Mouse (Mus musculus): Measurements from ENCODE around the gene Abcb9. TPM values are rescaled to one million over a fixed set of nuclear protein-coding genes. Genes with fewer than 3 reads are reported as not detected.

Gene Abcb9
- polyA plus RNA-seq, 1 experiment from 2014 or later, result 1.7 TPM

DNA sequence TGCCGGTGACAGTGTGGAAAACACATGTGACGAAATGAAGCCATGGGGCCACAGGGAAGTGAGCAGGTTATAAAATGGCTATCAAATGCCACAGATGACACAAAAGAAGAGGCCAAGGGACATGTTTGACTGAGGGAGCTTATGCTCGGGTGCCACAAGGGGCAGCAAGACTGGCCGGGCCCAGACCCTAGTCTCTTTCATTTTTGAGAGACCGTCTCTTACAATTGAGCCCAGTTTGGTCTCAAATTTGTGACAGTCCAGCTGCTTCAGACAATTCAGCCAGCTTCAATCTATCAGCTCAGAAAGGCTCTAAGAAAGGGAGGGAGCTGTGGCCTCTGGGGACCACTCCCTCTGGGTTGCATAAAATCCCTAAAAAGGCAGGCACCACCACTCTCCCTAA, 69.0 kb downstream of the Abcb9 start:
- no peak for ATAC-seq (replicated peaks; ENCODE audit: insufficient number of reproducible peaks, insufficient read depth, low FRiP score, low read depth)
- Histone ChIP-seq H3K9ac (peak overlapping the region; percentile 8; the same call in 1 of the 2 replicates), H3K4me1 (replicated peaks) (peaks cover 84% of the 10 kb centered on the region), H3K4me2 (peak overlapping the region; percentile 36), H3K4me3 (no peak overlapping the region), H3K27me3 (no peaks in the 10 kb centered on the region), H3K9me3 (replicated peaks) (no peaks in the 10 kb centered on the region), H3K27ac (peak overlapping the region; percentile 97), H3K36me3 (0 out of 2 replicates have a peak, but pooled peaks cover 3% of the 10 kb centered on the region)
- 67% methylated on average over 5 of the region's 5 CpGs for WGBS

- Histone ChIP-seq H3K9ac (peak overlapping the region; percentile 32), H3K4me1 (replicated peaks) (peaks cover 89% of the 10 kb centered on the region)
- no peak for ATAC-seq (replicated peaks; ENCODE audit: insufficient number of reproducible peaks, insufficient read depth, low FRiP score, low read depth)
Measured at GRCm38 (mm10) chr5:124025587-124026441, 69.8 kb downstream of the Abcb9 start.

GRCm38 (mm10) chr5:124025146-124025545, 70.5 kb downstream of the Abcb9 start:
- H3K4me2 ChIP-seq, result peak overlapping the region; percentile 36; the same call in 1 of the 2 replicates
- no peaks in the 10 kb centered on the region for H3K27me3 ChIP-seq
- H3K27ac ChIP-seq, result peak overlapping the region; percentile 97

More at GRCm38 (mm10) chr5:124025587-124026441, 69.8 kb downstream of the Abcb9 start:
- Histone ChIP-seq H3K4me3 (no peak overlapping the region), H3K36me3 (0 out of 2 replicates have a peak, but pooled peaks cover 11% of the 10 kb centered on the region), H3K27ac (peak overlapping the region; percentile 97), H3K4me2 (peak overlapping the region; percentile 36), H3K9me3 (replicated peaks) (no peaks in the 10 kb centered on the region), H3K27me3 (no peaks in the 10 kb centered on the region)
- 45% methylated on average over 15 of the region's 15 CpGs for WGBS

GRCm38 (mm10) chr5:124024677-124025076, 70.9 kb downstream of the Abcb9 start:
- ATAC-seq (replicated peaks; ENCODE audit: insufficient number of reproducible peaks, insufficient read depth, low FRiP score, low read depth), result no peak
- H3K9me3 ChIP-seq (replicated peaks), result no peaks in the 10 kb centered on the region
- H3K9ac ChIP-seq, result peak overlapping the region; percentile 6; the same call in 1 of the 2 replicates
- WGBS, result 74% methylated on average over 6 of the region's 6 CpGs
- H3K4me1 ChIP-seq (replicated peaks), result peaks cover 89% of the 10 kb centered on the region
- H3K4me2 ChIP-seq, result no peak overlapping the region
- H3K27me3 ChIP-seq, result no peaks in the 10 kb centered on the region
- H3K4me3 ChIP-seq, result no peak overlapping the region
- H3K27ac ChIP-seq, result peak overlapping the region; percentile 97
- 0 out of 2 replicates have a peak, but pooled peaks cover 11% of the 10 kb centered on the region for H3K36me3 ChIP-seq

More at GRCm38 (mm10) chr5:124025146-124025545, 70.5 kb downstream of the Abcb9 start:
- Histone ChIP-seq H3K4me3 (no peak overlapping the region), H3K36me3 (0 out of 2 replicates have a peak, but pooled peaks cover 11% of the 10 kb centered on the region), H3K4me1 (replicated peaks) (peaks cover 89% of the 10 kb centered on the region), H3K9ac (peak overlapping the region; percentile 6; the same call in 1 of the 2 replicates), H3K9me3 (replicated peaks) (no peaks in the 10 kb centered on the region)
- WGBS, result 65% methylated on average over 9 of the region's 9 CpGs
- ATAC-seq (replicated peaks; ENCODE audit: insufficient number of reproducible peaks, insufficient read depth, low FRiP score, low read depth), result no peak

DNA sequence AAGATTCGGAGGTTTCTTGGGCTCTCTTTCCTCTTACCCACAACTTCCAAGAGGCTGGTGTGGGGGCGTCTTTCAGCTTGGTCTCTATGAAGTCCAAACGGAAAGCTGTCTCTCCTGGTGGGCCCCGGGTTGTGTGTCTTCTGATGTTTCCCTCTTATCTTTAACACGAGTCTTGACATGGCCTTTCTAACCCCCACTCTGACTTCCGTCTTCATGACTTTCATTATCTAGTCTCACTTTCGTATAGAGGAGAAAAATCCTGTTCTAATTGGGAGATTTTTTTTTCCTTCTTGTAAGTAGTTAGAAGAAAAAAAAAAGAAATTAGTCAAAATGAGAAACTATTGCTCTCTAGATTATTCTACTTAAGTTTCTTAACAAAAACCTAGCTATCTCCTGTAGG, 73.2 kb downstream of the Abcb9 start:
- 0 out of 2 replicates have a peak overlapping the region, but pooled peaks have one; percentile 28 for H3K27ac ChIP-seq
- no peak overlapping the region for H3K4me3 ChIP-seq
- 0 out of 2 replicates have a peak, but pooled peaks cover 11% of the 10 kb centered on the region for H3K36me3 ChIP-seq
- H3K9ac ChIP-seq, result no peak overlapping the region
- peaks cover 90% of the 10 kb centered on the region for H3K4me1 ChIP-seq (replicated peaks)
- no peak for ATAC-seq (replicated peaks; ENCODE audit: insufficient number of reproducible peaks, insufficient read depth, low FRiP score, low read depth)
- H3K27me3 ChIP-seq, result no peaks in the 10 kb centered on the region
- H3K4me2 ChIP-seq, result no peak overlapping the region
- WGBS, result 34% methylated on average over 7 of the region's 7 CpGs
- H3K9me3 ChIP-seq (replicated peaks), result no peaks in the 10 kb centered on the region

GRCm38 (mm10) chr5:124021701-124022100, 73.9 kb downstream of the Abcb9 start:
- H3K27me3 ChIP-seq, result no peaks in the 10 kb centered on the region
- H3K4me1 ChIP-seq (replicated peaks), result peaks cover 91% of the 10 kb centered on the region
- 0 out of 2 replicates have a peak overlapping the region, but pooled peaks have one; percentile 28 for H3K27ac ChIP-seq
- no peak overlapping the region for H3K4me2 ChIP-seq
- no peak overlapping the region for H3K9ac ChIP-seq
- 86% methylated on average over 11 of the region's 11 CpGs for WGBS
- no peak overlapping the region for H3K4me3 ChIP-seq
- 0 out of 2 replicates have a peak, but pooled peaks cover 11% of the 10 kb centered on the region for H3K36me3 ChIP-seq
- no peaks in the 10 kb centered on the region for H3K9me3 ChIP-seq (replicated peaks)
- ATAC-seq (replicated peaks; ENCODE audit: insufficient number of reproducible peaks, insufficient read depth, low FRiP score, low read depth), result no peak

DNA sequence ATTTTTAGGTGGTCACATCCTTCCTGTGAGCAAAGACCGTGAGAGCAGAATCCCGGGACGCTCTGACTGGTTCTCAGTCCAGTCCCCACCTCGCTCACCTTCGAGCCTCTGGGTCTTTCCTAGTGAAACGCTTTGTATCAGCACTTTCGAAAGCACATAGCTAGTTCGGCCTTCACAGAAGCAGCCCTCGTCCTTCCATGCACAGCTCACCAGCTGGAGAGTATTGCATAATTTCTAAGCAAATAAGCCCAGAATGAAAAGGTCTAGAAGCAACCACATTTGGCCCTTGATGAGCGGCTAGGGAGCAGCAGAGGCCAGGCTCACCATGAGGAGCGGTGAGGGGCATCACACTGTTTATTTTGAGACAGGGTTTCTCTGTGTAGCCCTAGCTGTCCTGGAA, 74.5 kb downstream of the Abcb9 start:
- no peak overlapping the region for H3K27ac ChIP-seq
- no peaks in the 10 kb centered on the region for H3K9me3 ChIP-seq (replicated peaks)
- H3K4me3 ChIP-seq, result no peak overlapping the region
- WGBS, result 84% methylated on average over 11 of the region's 11 CpGs
- H3K4me2 ChIP-seq, result no peak overlapping the region
- H3K9ac ChIP-seq, result no peak overlapping the region
- no peaks in the 10 kb centered on the region for H3K27me3 ChIP-seq
- 0 out of 2 replicates have a peak, but pooled peaks cover 11% of the 10 kb centered on the region for H3K36me3 ChIP-seq
- no peak for ATAC-seq (replicated peaks; ENCODE audit: insufficient number of reproducible peaks, insufficient read depth, low FRiP score, low read depth)
- H3K4me1 ChIP-seq (replicated peaks), result peaks cover 91% of the 10 kb centered on the region

- H3K4me2 ChIP-seq, result peak overlapping the region; percentile 29; the same call in 1 of the 2 replicates
- no peaks in the 10 kb centered on the region for H3K9me3 ChIP-seq (replicated peaks)
- 0 out of 2 replicates have a peak, but pooled peaks cover 11% of the 10 kb centered on the region for H3K36me3 ChIP-seq
- H3K27me3 ChIP-seq, result no peaks in the 10 kb centered on the region
- no peak overlapping the region for H3K9ac ChIP-seq
- ATAC-seq (replicated peaks; ENCODE audit: insufficient number of reproducible peaks, insufficient read depth, low FRiP score, low read depth), result peak; percentile 33
- 39% methylated on average over 12 of the region's 12 CpGs for WGBS
- H3K4me1 ChIP-seq (replicated peaks), result peaks cover 90% of the 10 kb centered on the region
- H3K4me3 ChIP-seq, result no peak overlapping the region
- peak overlapping the region; percentile 61 for H3K27ac ChIP-seq
Measured at GRCm38 (mm10) chr5:124019348-124020216, 76.0 kb downstream of the Abcb9 start.

GRCm38 (mm10) chr5:124018651-124019050, 76.9 kb downstream of the Abcb9 start:
- ATAC-seq (replicated peaks; ENCODE audit: insufficient number of reproducible peaks, insufficient read depth, low FRiP score, low read depth), result no peak
- H3K4me2 ChIP-seq, result no peak overlapping the region
- H3K9ac ChIP-seq, result no peak overlapping the region
- H3K36me3 ChIP-seq, result 0 out of 2 replicates have a peak, but pooled peaks cover 11% of the 10 kb centered on the region
- H3K27me3 ChIP-seq, result no peaks in the 10 kb centered on the region
- H3K4me3 ChIP-seq, result no peak overlapping the region
- H3K9me3 ChIP-seq (replicated peaks), result no peaks in the 10 kb centered on the region
- H3K4me1 ChIP-seq (replicated peaks), result peaks cover 90% of the 10 kb centered on the region
- H3K27ac ChIP-seq, result peak overlapping the region; percentile 61
- 72% methylated on average over 9 of the region's 9 CpGs for WGBS

DNA sequence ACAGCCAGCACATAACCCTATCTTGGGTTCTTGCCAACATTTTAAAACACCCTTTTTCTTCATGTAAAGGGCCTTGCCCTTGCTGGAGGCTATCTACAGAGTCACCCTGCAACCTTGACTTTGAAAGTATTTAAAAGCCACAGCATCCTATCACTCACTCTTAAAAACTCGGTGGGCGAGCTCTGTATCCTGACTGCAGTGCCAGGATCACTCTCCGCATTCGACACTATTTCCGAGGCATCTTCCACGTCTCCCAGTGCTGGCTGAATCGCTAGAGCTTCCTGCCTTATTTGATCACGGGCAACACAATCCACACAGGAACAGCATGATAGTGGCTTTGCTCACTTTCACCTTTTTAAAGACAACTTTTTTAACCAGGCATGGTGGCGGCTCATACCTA, 77.7 kb downstream of the Abcb9 start:
- Histone ChIP-seq H3K4me1 (replicated peaks) (peaks cover 93% of the 10 kb centered on the region), H3K9ac (0 out of 2 replicates have a peak overlapping the region, but pooled peaks have one; percentile 3), H3K27ac (peak overlapping the region; percentile 61; the same call in 1 of the 2 replicates), H3K4me3 (no peak overlapping the region), H3K27me3 (no peaks in the 10 kb centered on the region), H3K4me2 (peak overlapping the region; percentile 21), H3K9me3 (replicated peaks) (no peaks in the 10 kb centered on the region), H3K36me3 (0 out of 2 replicates have a peak, but pooled peaks cover 11% of the 10 kb centered on the region)
- ATAC-seq (replicated peaks; ENCODE audit: insufficient number of reproducible peaks, insufficient read depth, low FRiP score, low read depth), result no peak
- 48% methylated on average over 9 of the region's 9 CpGs for WGBS
